Mouse (Mus musculus): ENCODE measurements around the gene Letmd1. TPM values are rescaled to one million over a fixed set of nuclear protein-coding genes. Genes with fewer than 3 reads are reported as not detected.
"Not testable (repeated sequence)": the region's sequence is repeated elsewhere in the genome, so short reads cannot be mapped to it uniquely, and the experiment has no call there.

The Letmd1 gene
- 53.1 and 56.4 TPM in 2 replicates for polyA plus RNA-seq (2015; fragmentation: Nextera tagmentation; extraction: Ambion mirVana)

DNA sequence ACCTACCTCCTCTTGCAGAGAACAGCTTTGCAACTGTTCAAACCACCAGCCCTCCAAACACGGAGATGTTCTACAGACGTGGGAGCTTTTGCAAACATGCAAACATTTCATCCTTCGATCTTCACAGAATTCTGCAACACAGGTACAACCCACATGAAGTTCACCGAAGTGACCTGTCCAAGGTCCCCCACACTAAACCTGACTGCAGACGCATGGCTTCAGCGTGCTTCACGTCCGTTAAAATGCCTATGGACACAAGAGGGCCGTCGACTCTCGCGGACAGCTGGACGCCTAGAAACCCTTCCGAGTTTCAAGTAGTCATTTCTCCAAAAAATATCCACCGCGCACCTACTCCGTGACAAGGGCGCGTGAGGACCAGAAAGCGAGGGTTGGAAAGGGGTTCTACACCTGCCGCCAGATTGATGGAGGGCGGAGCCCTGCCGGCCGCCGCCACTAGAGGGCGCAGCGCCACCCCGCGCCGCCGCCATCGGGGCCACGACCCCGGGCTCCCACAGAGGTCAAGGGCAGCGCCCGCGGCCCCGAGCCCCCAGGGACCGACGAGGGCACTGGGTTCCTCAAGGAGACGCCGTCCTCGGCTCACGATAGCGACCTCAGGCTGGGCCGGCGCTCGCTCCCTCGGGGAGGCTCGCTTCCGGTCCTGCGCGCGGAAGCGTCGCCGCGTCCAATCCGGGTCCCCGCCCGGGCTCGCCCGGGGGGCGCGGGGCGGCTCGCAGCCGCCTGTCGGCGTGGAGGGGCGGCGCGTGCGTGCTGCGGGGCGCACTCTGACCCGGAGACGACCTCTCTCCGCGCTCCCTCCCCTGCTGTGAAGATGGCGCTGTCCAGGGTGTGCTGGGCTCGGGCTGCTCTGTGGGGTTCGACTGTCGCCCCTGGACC lies at the start of gene Letmd1:
Gene Letmd1, plus strand, starts transcription at position 729 of the 894 bp plus-strand sequence.
- H3K27me3 ChIP-seq = no peaks in the 10 kb centered on the region
- peaks cover 25% of the 10 kb centered on the region for H3K36me3 ChIP-seq
- no peaks in the 10 kb centered on the region for H3K9me3 ChIP-seq
- peak within 1 kb of the TSS; percentile 88 for H3K27ac ChIP-seq
- H3K4me2 ChIP-seq = peak within 1 kb of the TSS; percentile 88
- WGBS = 2% methylated on average over 81 of the region's 84 CpGs
- peak within 1 kb of the TSS; percentile 88 for H3K4me3 ChIP-seq
- peak within 1 kb of the TSS; percentile 90 for H3K9ac ChIP-seq
- peak; percentile 94 for ATAC-seq (ENCODE audit: low FRiP score)
- H3K4me1 ChIP-seq (replicated peaks) = peaks cover 38% of the 10 kb centered on the region

GRCm38 (mm10) chr15:100419311-100419710 lies 49.5 kb upstream of the Letmd1 start:
- 76% methylated on average over 8 of the region's 8 CpGs for WGBS
- no peak overlapping the region for H3K4me2 ChIP-seq
- peaks cover 53% of the 10 kb centered on the region for H3K4me1 ChIP-seq (replicated peaks)
- no peak for ATAC-seq (ENCODE audit: low FRiP score)
- no peaks in the 10 kb centered on the region for H3K9me3 ChIP-seq
- H3K36me3 ChIP-seq = no peaks in the 10 kb centered on the region
- peak overlapping the region; percentile 20; the same call in 1 of the 2 replicates for H3K9ac ChIP-seq
- no peak overlapping the region for H3K4me3 ChIP-seq
- H3K27me3 ChIP-seq = peaks cover 7% of the 10 kb centered on the region
- no peak overlapping the region for H3K27ac ChIP-seq

- H3K36me3 ChIP-seq = no peaks in the 10 kb centered on the region
- peak overlapping the region; percentile 46; the same call in 1 of the 2 replicates for H3K9ac ChIP-seq
- 70% methylated on average over 9 of the region's 9 CpGs for WGBS
- no peaks in the 10 kb centered on the region for H3K9me3 ChIP-seq
- H3K4me1 ChIP-seq (replicated peaks) = peaks cover 55% of the 10 kb centered on the region
- H3K4me3 ChIP-seq = no peak overlapping the region
- H3K27me3 ChIP-seq = peaks cover 15% of the 10 kb centered on the region
- H3K4me2 ChIP-seq = no peak overlapping the region
- peak overlapping the region; percentile 12; the same call in 1 of the 2 replicates for H3K27ac ChIP-seq
- no peak for ATAC-seq (ENCODE audit: low FRiP score)
Measured at GRCm38 (mm10) chr15:100419901-100420745, 48.7 kb upstream of the Letmd1 start.

DNA sequence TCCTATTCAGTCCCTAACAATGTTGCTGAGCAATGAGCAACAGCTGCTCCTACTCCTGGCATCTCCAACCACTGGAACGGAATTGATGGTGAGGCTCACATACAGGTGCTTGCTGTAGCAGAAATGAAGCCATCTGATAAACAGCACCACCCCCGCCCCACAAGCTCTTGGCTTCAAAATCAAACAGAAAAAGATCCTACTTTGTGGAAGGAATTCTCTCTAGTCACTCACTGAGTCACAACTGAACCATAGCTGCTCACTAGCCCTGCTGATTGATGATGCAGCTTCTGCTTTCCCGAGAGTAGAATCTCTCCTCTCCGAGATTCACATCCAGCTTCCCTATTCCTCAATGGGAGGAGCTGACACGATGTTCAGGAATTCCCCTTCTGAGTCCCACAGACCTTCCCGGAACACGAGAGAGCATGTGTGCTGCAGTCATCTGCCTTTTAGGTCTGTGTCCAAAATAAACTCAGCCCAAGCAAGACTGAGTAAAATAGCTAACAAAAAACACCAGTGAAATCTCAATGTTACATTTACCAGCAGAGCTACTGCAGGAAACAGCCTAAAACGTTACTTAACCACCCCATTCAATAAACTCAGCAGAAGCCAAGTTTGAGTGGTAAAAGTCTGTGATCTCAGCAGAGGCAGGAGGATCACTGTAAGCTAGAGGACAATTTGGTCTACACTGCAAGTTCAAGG lies 47.6 kb upstream of the Letmd1 start:
- Histone ChIP-seq H3K4me2 (peak overlapping the region; percentile 83), H3K4me3 (peak overlapping the region; percentile 97), H3K9ac (peak overlapping the region; percentile 96), H3K27ac (no peak overlapping the region), H3K36me3 (no peaks in the 10 kb centered on the region), H3K4me1 (replicated peaks) (peaks cover 53% of the 10 kb centered on the region), H3K27me3 (peaks cover 26% of the 10 kb centered on the region), H3K9me3 (no peaks in the 10 kb centered on the region)
- WGBS = 41% methylated on average over 8 of the region's 8 CpGs
- no peak for ATAC-seq (ENCODE audit: low FRiP score)

GRCm38 (mm10) chr15:100421758-100422197 lies 47.0 kb upstream of the Letmd1 start, which contains the start of gene Gm5475:
Gm5475 (plus strand) TSS chr15:100422147.
- not testable (repeated sequence) for H3K36me3 ChIP-seq; H3K9me3 ChIP-seq; ATAC-seq (ENCODE audit: low FRiP score)
- Histone ChIP-seq H3K4me2 (peak within 1 kb of the TSS; percentile 83), H3K4me1 (replicated peaks) (peaks cover 52% of the 10 kb centered on the region), H3K4me3 (peak within 1 kb of the TSS; percentile 97), H3K9ac (peak within 1 kb of the TSS; percentile 96), H3K27ac (peak within 1 kb of the TSS; percentile 55), H3K27me3 (peaks cover 30% of the 10 kb centered on the region)
- 34% methylated on average over 3 of the region's 3 CpGs for WGBS

GRCm38 (mm10) chr15:100422476-100422875 lies 46.3 kb upstream of the Letmd1 start:
- peaks cover 30% of the 10 kb centered on the region for H3K27me3 ChIP-seq
- no peaks in the 10 kb centered on the region for H3K36me3 ChIP-seq
- peak overlapping the region; percentile 96 for H3K9ac ChIP-seq
- H3K27ac ChIP-seq = peak overlapping the region; percentile 55
- H3K9me3 ChIP-seq = no peaks in the 10 kb centered on the region
- H3K4me2 ChIP-seq = peak overlapping the region; percentile 83
- WGBS = 0% methylated on average over 44 of the region's 44 CpGs
- peaks cover 52% of the 10 kb centered on the region for H3K4me1 ChIP-seq (replicated peaks)
- H3K4me3 ChIP-seq = peak overlapping the region; percentile 97
- ATAC-seq (ENCODE audit: low FRiP score) = peak; percentile 75

- 1% methylated on average over 63 of the region's 65 CpGs for WGBS
- Histone ChIP-seq H3K27ac (peak overlapping the region; percentile 55), H3K36me3 (no peaks in the 10 kb centered on the region), H3K9me3 (no peaks in the 10 kb centered on the region), H3K4me1 (replicated peaks) (peaks cover 48% of the 10 kb centered on the region), H3K4me2 (peak overlapping the region; percentile 83), H3K4me3 (peak overlapping the region; percentile 97), H3K27me3 (peaks cover 30% of the 10 kb centered on the region), H3K9ac (peak overlapping the region; percentile 96)
- ATAC-seq (ENCODE audit: low FRiP score) = peak; percentile 98
Measured at GRCm38 (mm10) chr15:100422899-100423860, 45.6 kb upstream of the Letmd1 start.

DNA sequence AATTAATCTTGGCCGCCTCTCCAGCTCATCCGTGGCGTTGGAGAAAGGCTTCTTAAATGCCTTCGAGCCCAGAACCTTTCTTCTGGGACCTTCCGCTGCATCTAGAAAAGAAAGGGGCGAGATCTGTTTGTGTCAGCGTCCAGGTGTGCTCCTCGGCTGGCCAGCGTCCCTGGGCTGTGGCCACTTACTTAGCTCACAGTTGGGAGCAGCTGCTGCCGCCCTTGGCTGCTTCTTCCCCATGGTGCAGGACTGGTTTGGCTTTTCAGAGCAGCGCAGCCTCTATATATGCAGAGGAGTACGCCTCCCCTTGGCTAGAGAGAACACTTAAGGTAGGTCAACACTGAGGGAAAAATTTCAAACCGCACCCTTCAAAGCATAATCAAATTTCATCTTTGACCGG lies 44.9 kb upstream of the Letmd1 start:
- 2% methylated on average over 14 of the region's 14 CpGs for WGBS
- no peak overlapping the region for H3K27ac ChIP-seq
- H3K36me3 ChIP-seq = no peaks in the 10 kb centered on the region
- peak overlapping the region; percentile 43; the same call in 1 of the 2 replicates for H3K9ac ChIP-seq
- no peak for ATAC-seq (ENCODE audit: low FRiP score)
- no peaks in the 10 kb centered on the region for H3K9me3 ChIP-seq
- peaks cover 30% of the 10 kb centered on the region for H3K27me3 ChIP-seq
- H3K4me1 ChIP-seq (replicated peaks) = peaks cover 45% of the 10 kb centered on the region
- H3K4me2 ChIP-seq = peak overlapping the region; percentile 83
- peak overlapping the region; percentile 97 for H3K4me3 ChIP-seq

DNA sequence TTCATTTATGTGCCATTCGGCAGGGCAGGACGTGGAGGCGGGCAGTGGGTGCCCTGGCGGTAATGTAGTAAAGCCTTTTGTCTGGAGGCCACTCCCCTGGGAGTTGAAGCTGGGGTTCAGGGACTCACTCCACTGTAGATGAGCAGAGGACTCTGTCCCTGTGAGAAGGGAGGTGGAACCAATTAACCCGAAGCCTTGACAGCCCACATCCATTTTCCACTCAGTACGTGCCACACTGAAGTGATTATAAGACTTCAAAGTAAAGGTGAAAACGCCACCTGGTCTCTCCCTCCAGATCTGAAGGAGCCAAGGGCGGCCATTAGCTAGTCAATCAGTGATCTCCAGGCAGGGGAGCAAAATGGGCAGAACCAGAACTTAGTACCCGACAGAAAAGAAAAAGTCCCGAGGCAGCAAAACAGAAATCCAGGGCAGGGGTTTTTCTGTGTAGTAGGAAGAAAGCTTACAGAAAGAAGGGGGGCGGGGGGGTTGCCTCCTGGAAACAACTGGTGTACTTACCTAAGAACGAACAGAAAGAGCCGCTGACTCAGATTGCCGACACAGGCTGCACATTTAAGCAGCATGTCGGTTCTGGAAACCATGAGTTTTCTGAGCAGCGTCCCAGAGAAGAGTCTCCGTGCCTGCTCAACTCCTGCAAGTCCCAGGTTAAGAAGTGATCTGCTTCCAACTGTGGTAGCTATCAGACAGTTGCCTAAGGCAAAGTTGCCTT lies 44.3 kb upstream of the Letmd1 start, which contains the start of gene Slc11a2:
Gene Slc11a2, minus strand, starts transcription at position 677 of the 727 bp plus-strand sequence.
- ATAC-seq (ENCODE audit: low FRiP score) = no peak
- H3K27ac ChIP-seq = no peak within 1 kb of the TSS
- peak within 1 kb of the TSS; percentile 97 for H3K4me3 ChIP-seq
- H3K9ac ChIP-seq = peak within 1 kb of the TSS; percentile 43; the same call in 1 of the 2 replicates
- peak within 1 kb of the TSS; percentile 83 for H3K4me2 ChIP-seq
- no peaks in the 10 kb centered on the region for H3K9me3 ChIP-seq
- H3K4me1 ChIP-seq (replicated peaks) = peaks cover 39% of the 10 kb centered on the region
- peaks cover 30% of the 10 kb centered on the region for H3K27me3 ChIP-seq
- 37% methylated on average over 17 of the region's 17 CpGs for WGBS
- no peaks in the 10 kb centered on the region for H3K36me3 ChIP-seq

DNA sequence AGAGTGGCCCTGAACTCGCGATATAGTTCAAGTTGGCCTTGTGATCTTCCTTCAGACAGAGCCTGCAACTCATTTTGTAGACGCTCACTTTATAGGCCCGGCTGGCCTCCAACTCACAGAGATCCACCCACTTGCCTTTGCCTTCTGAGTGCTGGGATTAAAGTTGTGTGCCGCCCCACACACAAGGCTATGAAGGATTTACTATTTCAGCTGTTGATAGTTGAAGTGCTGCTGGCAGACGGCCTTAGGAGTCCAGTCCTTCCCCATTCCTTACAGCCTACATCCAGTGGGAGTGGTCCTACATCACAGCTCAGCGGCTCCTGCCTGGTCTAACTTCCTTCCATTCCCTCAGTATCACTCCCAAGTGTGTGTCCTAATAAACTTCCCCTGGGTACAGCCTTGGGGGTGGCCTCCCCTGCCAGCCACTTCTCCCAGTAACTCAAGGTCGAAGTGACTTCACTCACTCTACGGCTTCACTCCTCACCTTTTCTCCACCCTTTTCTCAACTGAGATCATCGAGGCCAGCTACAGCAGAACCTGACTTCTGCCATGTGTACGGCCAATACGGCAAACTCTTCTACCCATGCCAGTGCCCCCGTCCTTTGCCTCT lies 40.4 kb upstream of the Letmd1 start:
- no peaks in the 10 kb centered on the region for H3K36me3 ChIP-seq
- WGBS = 85% methylated on average over 13 of the region's 13 CpGs
- ATAC-seq (ENCODE audit: low FRiP score) = no peak
- H3K4me3 ChIP-seq = no peak overlapping the region
- H3K27ac ChIP-seq = no peak overlapping the region
- no peak overlapping the region for H3K4me2 ChIP-seq
- no peaks in the 10 kb centered on the region for H3K9me3 ChIP-seq
- no peak overlapping the region for H3K9ac ChIP-seq
- peaks cover 10% of the 10 kb centered on the region for H3K4me1 ChIP-seq (replicated peaks)
- H3K27me3 ChIP-seq = peaks cover 30% of the 10 kb centered on the region

Data from hindbrain, embryonic 13.5 days (tissue).